Mouse (Mus musculus) forebrain, embryonic 11.5 days (tissue): ENCODE measurements around the gene Fam83f. TPM values are rescaled to one million over a fixed set of nuclear protein-coding genes. Genes with fewer than 3 reads are reported as not detected.

Experiments
- ATAC-seq: fragments of 200-750 bp; cut with Nextera tagmentation; replicated peaks from 2 replicates; pipeline ENCODE4 v1.8.0; 2017; ENCODE audit warnings: moderate TSS enrichment; ENCODE audit not compliant: low FRiP score
- DNase-seq: peaks from one replicate; pipeline ENCODE4 v3.0.0-alpha.2; 2017; ENCODE audit warnings: low spot score
- H3K27ac ChIP-seq: fragments of 300-500 bp; sonication (generic); 2 replicates; pipeline ENCODE4 v1.5.1; 2014; ENCODE audit warnings: low read depth, low read length
- H3K27me3 ChIP-seq: fragments of 300-500 bp; sonication (generic); 2 replicates; pipeline ENCODE4 v1.6.1; 2014; ENCODE audit warnings: mild to moderate bottlenecking, low read length, mixed read lengths; ENCODE audit not compliant: control insufficient read depth, insufficient read depth
- H3K36me3 ChIP-seq: fragments of 300-500 bp; sonication (generic); 2 replicates; pipeline ENCODE4 v1.6.1; 2014; ENCODE audit warnings: mild to moderate bottlenecking, low read length, moderate library complexity, mixed read lengths; ENCODE audit not compliant: control insufficient read depth, insufficient read depth
- H3K4me1 ChIP-seq: fragments of 300-500 bp; sonication (generic); replicated peaks from 2 replicates; pipeline ENCODE4 v1.6.1; 2014; ENCODE audit warnings: low read length, mixed read lengths; ENCODE audit not compliant: control insufficient read depth, insufficient read depth
- H3K4me2 ChIP-seq: fragments of 300-500 bp; sonication (generic); 2 replicates; pipeline ENCODE4 v1.6.1; 2014; ENCODE audit warnings: low read depth, mild to moderate bottlenecking, low read length, moderate library complexity, mixed read lengths; ENCODE audit not compliant: severe bottlenecking
- H3K4me3 ChIP-seq: fragments of 300-500 bp; sonication (generic); 2 replicates; pipeline ENCODE4 v1.5.1; 2014; ENCODE audit warnings: low read depth, low read length
- H3K9ac ChIP-seq: fragments of 300-500 bp; sonication (generic); 2 replicates; pipeline ENCODE4 v1.6.1; 2014; ENCODE audit warnings: low read length
- H3K9me3 ChIP-seq: fragments of 300-500 bp; sonication (generic); 2 replicates; pipeline ENCODE4 v1.6.1; 2016; ENCODE audit warnings: low read length, mixed read lengths; ENCODE audit not compliant: control insufficient read depth
- WGBS: fragments of 180-500 bp; shearing (Covaris S2); extraction: QIAGEN DNeasy Blood & Tissue Kit; methylation state at CpG from one replicate; pipeline ENCODE4 v1.1.7; 2014; 5-methylcytosine and 5-hydroxymethylcytosine counted together
- polyA plus RNA-seq: library from polyadenylated mRNA; unstranded; fragments of >200 nt; fragmentation: Nextera tagmentation; extraction: Ambion mirVana; gene quantifications from 2 replicates; pipeline ENCODE4 v1.2.1, GENCODE M21; 2014

Fam83f gene
- polyA plus RNA-seq, 1 experiment from 2014 or later, result 0.32 TPM

DNA sequence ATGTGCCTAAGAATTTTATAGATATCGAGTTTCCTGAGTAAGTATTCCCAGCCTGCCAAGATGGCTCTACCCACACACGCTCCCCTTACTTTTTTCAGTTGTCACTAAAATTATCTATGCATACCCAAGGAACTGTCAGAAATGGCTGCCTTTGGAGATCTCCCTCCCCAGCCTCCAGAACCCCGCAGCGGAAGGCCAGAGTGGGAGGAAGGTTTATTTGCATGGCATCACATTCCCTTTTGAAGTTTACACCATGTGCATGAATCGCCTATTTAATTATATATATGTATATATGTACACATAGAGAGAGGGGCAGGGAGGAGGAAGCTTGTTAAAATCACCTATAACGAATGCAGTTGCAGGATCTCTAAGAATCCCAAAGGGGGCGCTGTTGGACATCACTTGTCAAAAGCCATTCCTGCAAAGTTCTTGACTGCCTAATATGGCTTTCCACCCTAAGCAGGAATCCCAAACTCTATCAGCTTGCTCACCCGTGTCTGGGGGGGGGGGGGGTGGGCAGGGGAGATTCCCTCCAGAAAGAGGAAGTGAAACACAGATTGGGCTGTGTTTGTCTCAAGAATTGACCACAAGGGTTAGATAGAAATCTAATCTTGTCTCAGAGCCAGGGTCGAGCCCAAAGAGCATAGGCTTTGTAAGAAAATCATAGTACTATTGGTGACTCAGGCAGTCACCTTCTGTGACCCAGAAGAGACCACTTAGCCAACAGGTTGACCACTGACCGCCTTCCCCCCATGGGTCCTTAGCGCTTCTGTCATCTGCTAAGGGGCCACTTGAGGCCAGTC is 37.1 kb upstream of the Fam83f start:
- Histone ChIP-seq H3K4me1 (peaks cover 5% of the 10 kb centered on the region; the same call in 1 of the 2 replicates), H3K27me3 (no peaks in the 10 kb centered on the region), H3K27ac (no peak overlapping the region), H3K4me3 (no peak overlapping the region), H3K36me3 (no peaks in the 10 kb centered on the region), H3K9me3 (no peaks in the 10 kb centered on the region), H3K4me2 (no peak overlapping the region), H3K9ac (no peak overlapping the region)
- DNase-seq (no peak), ATAC-seq (no peak)
- 59% methylated on average over 11 of the region's 11 CpGs for WGBS

GRCm38 (mm10) chr15:80636757-80637372 is 34.8 kb upstream of the Fam83f start:
- Histone ChIP-seq H3K9me3 (no peaks in the 10 kb centered on the region), H3K36me3 (no peaks in the 10 kb centered on the region), H3K9ac (no peak overlapping the region), H3K4me1 (0 out of 2 replicates have a peak, but pooled peaks cover 2% of the 10 kb centered on the region), H3K4me2 (no peak overlapping the region), H3K27me3 (no peaks in the 10 kb centered on the region), H3K27ac (no peak overlapping the region), H3K4me3 (no peak overlapping the region)
- ATAC-seq (no peak), DNase-seq (no peak)
- WGBS, result 51% methylated on average over 13 of the region's 13 CpGs

DNA sequence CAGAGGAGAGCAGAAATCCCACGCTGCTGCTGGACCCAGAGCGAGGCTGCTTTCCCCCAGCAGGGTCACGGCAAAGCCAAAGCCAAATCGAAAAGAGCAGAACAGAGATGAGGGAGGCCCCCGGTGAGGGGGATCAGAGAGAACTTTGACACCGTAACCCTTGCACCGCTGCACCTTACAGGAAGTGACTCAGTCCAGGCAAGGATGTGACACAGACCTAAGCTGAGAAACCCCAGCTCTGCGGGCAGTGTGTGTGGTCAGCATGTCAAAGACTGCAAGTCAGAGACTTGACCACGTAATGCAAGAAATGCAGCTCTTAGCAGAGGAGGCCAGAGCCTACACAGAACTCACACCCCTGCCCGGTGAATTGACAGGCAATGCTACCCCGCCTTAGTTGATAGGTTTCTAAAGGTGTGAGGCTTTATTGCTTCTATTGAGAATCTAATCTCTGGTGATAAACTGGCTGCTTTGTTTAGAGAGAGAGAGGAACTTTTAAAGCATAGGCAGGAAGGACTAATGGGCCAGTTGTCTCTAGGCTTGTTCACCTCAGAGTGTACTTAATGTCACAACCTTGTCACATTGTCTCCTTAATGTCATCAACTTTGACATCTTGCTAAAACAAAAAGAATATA is 32.5 kb upstream of the Fam83f start:
- ATAC-seq (no peak), DNase-seq (no peak)
- Histone ChIP-seq H3K27ac (no peak overlapping the region), H3K4me3 (no peak overlapping the region), H3K9ac (no peak overlapping the region), H3K9me3 (no peaks in the 10 kb centered on the region), H3K4me1 (0 out of 2 replicates have a peak, but pooled peaks cover 2% of the 10 kb centered on the region), H3K4me2 (no peak overlapping the region), H3K36me3 (no peaks in the 10 kb centered on the region), H3K27me3 (no peaks in the 10 kb centered on the region)
- 72% methylated on average over 11 of the region's 11 CpGs for WGBS

DNA sequence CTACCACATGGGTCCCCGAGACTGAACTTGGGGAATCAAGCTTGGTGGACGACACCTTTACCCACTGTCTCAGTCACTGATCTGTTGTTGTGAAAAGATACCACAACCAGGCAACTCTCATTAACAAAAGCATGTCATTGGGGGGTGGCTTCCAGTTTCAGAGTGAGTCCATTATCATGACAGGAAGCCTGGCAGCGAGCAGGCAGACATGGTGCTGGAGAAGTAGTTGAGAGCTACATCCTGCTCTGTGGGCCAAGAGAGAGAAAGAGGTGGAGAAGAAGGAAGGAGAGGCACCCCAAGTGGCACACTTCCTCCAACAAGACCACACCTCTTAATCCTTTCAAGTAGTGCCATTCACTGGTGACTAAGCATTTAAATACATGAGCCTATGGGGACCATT is 31.8 kb upstream of the Fam83f start:
- 0 out of 2 replicates have a peak, but pooled peaks cover 2% of the 10 kb centered on the region for H3K4me1 ChIP-seq
- ATAC-seq, result no peak
- no peak overlapping the region for H3K4me3 ChIP-seq
- H3K9me3 ChIP-seq, result no peaks in the 10 kb centered on the region
- H3K36me3 ChIP-seq, result no peaks in the 10 kb centered on the region
- WGBS, result 91% methylated on average over 3 of the region's 3 CpGs
- no peak for DNase-seq
- no peaks in the 10 kb centered on the region for H3K27me3 ChIP-seq
- H3K9ac ChIP-seq, result no peak overlapping the region
- H3K4me2 ChIP-seq, result no peak overlapping the region
- H3K27ac ChIP-seq, result no peak overlapping the region

DNA sequence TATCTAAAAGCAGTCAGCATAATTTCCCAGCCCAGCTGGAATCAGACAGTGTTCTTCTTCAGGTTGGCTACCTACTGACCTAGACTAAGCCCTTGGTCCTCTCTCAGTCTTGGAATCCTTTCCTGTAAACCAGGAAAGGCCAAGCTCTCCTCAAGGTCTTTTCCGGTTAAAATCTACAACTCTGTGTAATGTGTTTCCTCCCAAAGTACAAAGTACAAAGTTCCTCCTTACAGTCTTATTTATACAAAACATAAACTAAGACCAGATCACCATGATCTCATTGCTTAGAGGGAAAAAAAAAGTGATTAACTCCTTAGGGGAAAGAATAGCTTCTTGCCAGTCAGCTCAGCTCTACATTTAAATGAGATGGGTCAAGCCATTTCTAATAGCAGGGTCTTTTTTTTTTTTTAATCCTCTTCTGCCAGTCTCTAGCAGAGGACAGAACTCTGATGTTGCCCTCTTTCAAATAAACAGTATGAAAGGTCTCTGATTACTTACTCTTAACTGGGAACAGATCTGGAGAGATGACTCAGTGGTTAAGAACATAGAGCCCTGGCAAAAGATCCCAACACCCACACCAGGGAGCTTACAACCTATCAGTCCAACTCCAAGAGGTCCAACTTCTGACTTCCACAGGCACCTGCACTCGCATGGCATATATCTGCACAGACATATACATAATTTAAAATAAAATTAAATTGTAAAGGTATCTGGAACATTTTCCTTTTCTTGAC is 29.8 kb upstream of the Fam83f start:
- Histone ChIP-seq H3K36me3 (no peaks in the 10 kb centered on the region), H3K4me3 (no peak overlapping the region), H3K27me3 (no peaks in the 10 kb centered on the region), H3K9ac (no peak overlapping the region), H3K27ac (no peak overlapping the region), H3K4me1 (0 out of 2 replicates have a peak, but pooled peaks cover under 1% of the 10 kb centered on the region), H3K9me3 (no peaks in the 10 kb centered on the region), H3K4me2 (no peak overlapping the region)
- DNase-seq (no peak), ATAC-seq (no peak)
- WGBS, result 92% methylated on average over 2 of the region's 2 CpGs

GRCm38 (mm10) chr15:80645006-80645797 is 26.4 kb upstream of the Fam83f start:
- ATAC-seq, result no peak
- WGBS, result 88% methylated on average over 17 of the region's 17 CpGs
- no peak for DNase-seq
- Histone ChIP-seq H3K9me3 (no peaks in the 10 kb centered on the region), H3K4me2 (no peak overlapping the region), H3K36me3 (no peaks in the 10 kb centered on the region), H3K9ac (no peak overlapping the region), H3K27ac (no peak overlapping the region), H3K4me1 (no peaks in the 10 kb centered on the region), H3K27me3 (no peaks in the 10 kb centered on the region), H3K4me3 (no peak overlapping the region)

DNA sequence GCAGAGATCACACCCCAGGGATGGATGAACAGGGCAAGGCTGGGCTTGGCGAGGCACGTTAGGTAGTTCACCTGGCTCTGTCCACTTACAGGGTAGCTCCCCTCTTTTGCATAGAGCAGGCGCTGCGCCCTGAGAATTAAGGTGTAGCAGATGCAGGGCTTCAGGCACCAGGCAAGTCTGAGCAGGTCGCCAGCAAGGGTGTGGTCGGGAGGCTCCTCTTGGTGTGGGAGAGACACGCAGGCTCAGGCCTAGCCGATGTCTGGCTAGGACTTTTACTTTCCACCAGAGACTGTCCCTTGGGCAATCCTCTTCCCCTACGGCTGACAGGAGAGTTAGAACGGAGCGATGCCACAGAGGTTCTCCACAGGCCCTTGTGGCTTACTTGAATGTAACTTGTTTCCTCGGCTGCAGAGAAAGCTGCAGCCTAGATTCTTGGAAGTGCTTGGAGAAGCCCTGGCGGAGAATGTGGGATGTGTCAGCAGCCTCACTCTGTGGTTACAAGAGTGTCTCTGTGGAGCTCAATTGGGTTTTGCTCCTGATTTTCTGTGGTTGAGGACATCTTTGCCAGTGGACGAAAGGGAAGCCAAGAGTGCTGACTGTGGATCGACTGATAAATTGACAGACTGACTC is 22.6 kb upstream of the Fam83f start:
- Histone ChIP-seq H3K4me2 (no peak overlapping the region), H3K27me3 (no peaks in the 10 kb centered on the region), H3K4me1 (no peaks in the 10 kb centered on the region), H3K4me3 (no peak overlapping the region), H3K27ac (no peak overlapping the region), H3K36me3 (no peaks in the 10 kb centered on the region), H3K9me3 (no peaks in the 10 kb centered on the region), H3K9ac (no peak overlapping the region)
- WGBS, result 84% methylated on average over 15 of the region's 15 CpGs
- no peak for ATAC-seq
- no peak for DNase-seq
